Mouse (Mus musculus): ENCODE results near the gene Adgrl2.

The Adgrl2 gene

DNA sequence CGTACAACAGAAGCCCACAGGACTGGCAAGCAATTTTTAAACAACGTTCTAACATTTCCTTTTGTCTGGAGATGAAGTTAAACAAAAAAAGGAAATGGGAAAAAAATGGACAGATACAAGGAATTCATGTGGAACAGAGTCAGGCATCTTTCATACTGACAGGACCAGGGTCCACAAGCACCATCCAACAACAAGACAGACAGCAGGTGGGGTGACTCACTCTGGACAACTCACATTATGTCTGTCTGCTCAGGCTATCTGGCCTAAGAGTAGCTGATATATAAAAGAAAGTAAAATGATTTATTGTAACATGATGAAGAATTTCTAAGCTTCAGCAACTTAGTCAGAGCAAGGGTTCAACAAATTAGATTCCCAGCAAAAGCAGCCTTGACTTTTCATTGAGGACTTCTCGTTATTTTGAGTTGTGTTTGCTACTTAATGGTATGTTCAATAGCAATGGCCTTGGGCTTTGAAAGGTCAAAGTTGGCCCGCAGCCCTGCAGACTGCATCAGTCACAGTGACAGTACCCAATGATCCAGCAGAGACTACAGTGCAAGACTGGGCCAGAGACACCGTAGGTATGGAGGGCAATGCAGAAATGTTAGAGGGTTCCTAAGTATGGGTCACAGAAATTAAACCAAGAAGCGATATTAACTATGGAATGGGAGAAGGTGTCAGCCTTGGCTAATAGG, 171.8 kb downstream of the Adgrl2 start:
- DNase-seq = no peak

DNA sequence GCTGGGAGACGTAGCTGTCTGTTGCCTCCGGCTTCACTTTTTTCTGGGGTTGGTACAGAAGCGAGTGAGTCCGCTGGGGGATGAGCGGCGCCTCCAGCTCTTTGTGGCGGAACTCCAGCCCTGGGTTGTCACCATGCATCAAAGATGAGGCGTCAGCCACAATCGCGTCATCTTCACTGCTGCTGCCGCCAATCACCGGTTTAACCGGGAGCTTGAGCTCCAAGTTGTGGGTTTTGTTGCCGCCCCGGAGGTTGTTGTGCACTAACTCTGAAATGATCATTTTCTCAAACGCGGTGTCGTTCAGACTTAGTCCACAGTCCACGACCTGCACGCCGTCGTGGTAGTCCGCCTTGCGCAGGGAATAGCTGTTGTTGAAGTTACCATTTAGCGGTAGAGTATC, 172.9 kb downstream of the Adgrl2 start:
- no peak for DNase-seq

DNA sequence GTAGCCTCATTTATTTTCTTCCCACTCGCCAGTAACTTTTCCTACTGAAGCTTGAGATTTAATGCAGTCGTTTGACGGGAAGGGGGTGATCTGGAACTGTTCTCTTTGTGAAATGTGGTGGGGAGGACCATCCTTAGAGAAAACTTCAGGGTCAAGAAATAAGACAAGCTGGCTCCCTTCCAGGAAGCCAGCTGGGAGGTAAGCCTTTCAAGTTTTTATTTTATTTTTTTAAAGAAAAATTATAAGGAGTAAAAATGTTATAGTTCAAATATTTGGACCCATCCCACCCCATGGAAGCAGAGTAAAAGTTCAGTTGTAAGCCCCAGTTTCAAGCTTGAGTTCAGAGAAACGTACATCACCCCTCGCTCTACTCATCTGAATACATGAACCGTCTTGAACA, 177.2 kb downstream of the Adgrl2 start:
- no peak for DNase-seq

DNA sequence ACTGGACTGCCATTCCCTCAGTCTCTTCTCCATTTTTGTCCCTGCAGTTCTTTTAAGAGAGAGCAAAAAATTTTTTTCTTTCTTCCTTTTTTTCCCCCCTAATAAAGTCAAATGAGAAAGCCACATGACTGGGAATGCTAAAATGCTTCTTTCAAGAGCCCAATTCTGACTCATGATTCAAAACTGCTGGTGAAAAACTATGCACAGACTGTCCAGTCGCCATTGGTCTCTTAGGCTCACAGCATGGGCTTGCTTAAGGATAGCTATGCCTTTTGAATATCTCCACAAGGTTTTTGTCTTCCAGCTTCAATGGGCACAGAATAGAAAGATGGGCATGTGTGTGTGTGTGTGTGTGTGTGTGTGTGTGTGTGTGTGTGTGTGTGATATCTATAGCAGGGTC, 178.3 kb downstream of the Adgrl2 start:
- DNase-seq = no peak

DNA sequence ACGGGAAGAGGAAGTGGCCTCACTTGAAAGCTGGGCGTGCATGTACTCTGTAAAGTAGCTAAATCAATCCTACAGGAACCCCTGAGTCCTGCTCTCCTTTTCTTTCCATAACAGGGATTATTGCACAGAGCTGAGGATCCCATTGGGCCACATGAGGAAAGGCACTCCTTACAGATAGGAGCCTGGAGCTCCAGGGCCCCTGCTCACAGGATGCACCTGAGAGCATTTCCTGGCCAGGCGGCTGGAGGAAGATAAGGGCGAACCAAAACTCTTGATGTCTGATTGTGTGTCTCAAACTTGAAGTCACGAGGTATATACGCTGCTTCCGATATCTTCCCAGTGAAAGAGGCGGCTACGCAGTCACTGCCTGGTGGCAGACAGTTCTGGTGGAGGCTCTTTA, 183.4 kb downstream of the Adgrl2 start:
- no peak for DNase-seq

DNA sequence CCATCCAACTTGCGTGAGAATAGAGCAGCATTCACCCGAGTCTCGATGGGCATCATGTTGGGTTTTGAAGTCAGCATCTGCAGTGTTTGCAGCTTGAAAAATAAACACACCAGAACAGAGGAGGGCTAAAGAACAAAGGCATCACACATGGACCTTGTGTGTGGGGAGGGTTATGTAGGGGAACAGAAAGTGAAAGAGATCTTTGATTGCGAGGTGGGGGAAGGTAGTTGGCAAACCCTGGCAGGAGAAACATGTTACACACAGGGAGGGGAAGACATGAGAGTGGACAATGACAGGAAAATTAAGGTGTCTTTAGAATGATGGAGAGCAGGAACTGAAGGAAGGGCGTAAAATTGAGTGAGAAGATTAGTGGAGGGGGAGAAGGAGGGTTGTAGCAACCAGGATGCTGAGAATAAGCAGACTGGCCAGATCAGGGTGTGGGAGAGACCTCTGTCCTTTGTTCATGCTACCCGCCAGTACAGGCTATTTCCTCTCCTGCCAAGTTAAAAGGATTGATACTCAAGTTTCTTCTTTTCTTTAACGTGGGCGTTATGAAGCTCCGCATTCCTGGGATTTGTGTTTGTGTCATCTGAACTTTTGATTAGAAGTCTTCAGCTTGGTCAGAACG, 197.0 kb downstream of the Adgrl2 start:
- DNase-seq = no peak

DNA sequence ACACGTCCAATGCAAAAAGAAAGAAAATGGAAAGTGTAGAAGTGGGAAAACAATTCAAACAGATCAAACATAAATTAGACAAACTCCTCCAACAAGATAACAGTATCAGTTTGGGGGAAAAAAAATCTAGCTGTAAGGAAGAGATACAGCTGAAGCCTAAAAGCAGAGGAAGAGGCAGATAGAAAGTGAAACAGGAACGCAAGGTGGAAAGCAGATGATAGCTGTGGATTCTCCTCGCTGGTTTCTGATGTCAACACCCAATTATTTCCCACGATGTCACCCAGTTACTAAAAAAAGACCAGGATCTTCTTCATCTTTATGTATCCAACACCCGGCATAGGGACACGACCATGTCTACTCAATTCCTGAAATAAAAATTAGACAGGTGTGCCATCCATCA, 220.0 kb downstream of the Adgrl2 start:
- DNase-seq = no peak

Measured in kidney, adult 18-20 months (tissue).